Mouse (Mus musculus) G1E (cell line): ENCODE measurements at regions not wholly inside any gene's neighbourhood (a gene's known extent, or its start where the extent isn't known, plus 50 kb on each side); places are given as distances from the start of the nearest gene placed in this dataset.

ENCODE experiments used
- CTCF ChIP-seq: IDR thresholded peaks from 2 replicates; pipeline ENCODE4 v1.5.1; 2012; ENCODE audit warnings: low read depth, low read length, inconsistent platforms, mixed read lengths
- GATA1 ChIP-seq: IDR thresholded peaks from 2 replicates; pipeline ENCODE4 v1.6.1; 2012; ENCODE audit warnings: borderline replicate concordance, low read length, inconsistent platforms, mixed read lengths
- GATA2 ChIP-seq: IDR thresholded peaks from 2 replicates; pipeline ENCODE4 v1.6.1; 2012; ENCODE audit warnings: low read depth, low read length, inconsistent platforms, borderline replicate concordance
- POLR2AphosphoS5 ChIP-seq: IDR thresholded peaks from 2 replicates; pipeline ENCODE4 v1.6.1; 2012; ENCODE audit warnings: low read depth, low read length, inconsistent platforms; ENCODE audit not compliant: insufficient replicate concordance
- TAL1 ChIP-seq: conservative IDR thresholded peaks from 2 replicates; pipeline ENCODE4 v1.6.1; 2012; ENCODE audit warnings: low read depth, low read length, inconsistent platforms, mixed read lengths

DNA sequence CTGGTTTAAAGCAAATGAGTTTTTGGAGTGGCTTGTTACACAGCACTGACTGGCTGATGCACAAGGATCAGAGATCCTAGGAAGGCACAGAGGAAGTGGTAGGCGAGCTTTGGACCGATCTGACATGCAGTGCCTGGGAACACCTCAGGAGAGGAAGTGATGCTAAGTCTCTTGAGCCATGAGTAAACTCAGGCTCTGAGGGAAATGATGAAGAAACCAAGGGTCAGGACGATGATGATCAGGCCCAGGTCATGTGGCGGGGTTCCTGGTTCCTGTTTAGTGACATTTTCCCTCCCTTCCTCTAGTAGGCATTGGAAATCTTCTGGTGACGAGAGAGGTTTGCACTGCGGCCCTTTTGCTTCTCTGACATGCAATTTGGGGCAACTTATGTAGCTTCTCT is 208.7 kb downstream of the 4933412E24Rik start:
- no peak for TF ChIP-seq CTCF
- no peak for TF ChIP-seq GATA2
- no peak for TF ChIP-seq TAL1
- no peak for TF ChIP-seq GATA1
- no peak for TF ChIP-seq POLR2AphosphoS5
